Mouse (Mus musculus): ENCODE measurements around the gene Rpl7l1.

GRCm38 (mm10) chr17:46758753-46759152 is 23.7 kb downstream of the Rpl7l1 start:
- no peak for TF ChIP-seq POLR2A (IDR thresholded peaks at IDR 0.05; ENCODE audit: insufficient read depth, low read depth, low read length)
- no peak for TF ChIP-seq CTCF (IDR thresholded peaks at IDR 0.05; ENCODE audit: insufficient read depth, low read depth, low read length)
